Mouse (Mus musculus): ENCODE measurements at regions not wholly inside any gene's neighbourhood (a gene's known extent, or its start where the extent isn't known, plus 50 kb on each side); places are given as distances from the start of the nearest gene placed in this dataset.

GRCm38 (mm10) chr11:25321494-25321893, 889.1 kb downstream of the 5730522E02Rik start:
- H3K4me1 ChIP-seq (ENCODE audit: control insufficient read depth, insufficient read depth, low read length) = no peaks in the 10 kb centered on the region
- 74% methylated on average over 4 of the region's 4 CpGs for WGBS
- H3K4me3 ChIP-seq (replicated peaks; ENCODE audit: control insufficient read depth, low read depth, low read length) = no peak overlapping the region
- no peak overlapping the region for H3K27ac ChIP-seq (ENCODE audit: control insufficient read depth, insufficient read depth, low read depth, low read length, poor library complexity)
- TF ChIP-seq CTCF (IDR thresholded peaks at IDR 0.05; ENCODE audit: control insufficient read depth, insufficient read depth, low read length) = no peak
- TF ChIP-seq POLR2A (IDR thresholded peaks at IDR 0.05; ENCODE audit: borderline replicate concordance, control insufficient read depth, low read depth, low read length) = no peak

DNA sequence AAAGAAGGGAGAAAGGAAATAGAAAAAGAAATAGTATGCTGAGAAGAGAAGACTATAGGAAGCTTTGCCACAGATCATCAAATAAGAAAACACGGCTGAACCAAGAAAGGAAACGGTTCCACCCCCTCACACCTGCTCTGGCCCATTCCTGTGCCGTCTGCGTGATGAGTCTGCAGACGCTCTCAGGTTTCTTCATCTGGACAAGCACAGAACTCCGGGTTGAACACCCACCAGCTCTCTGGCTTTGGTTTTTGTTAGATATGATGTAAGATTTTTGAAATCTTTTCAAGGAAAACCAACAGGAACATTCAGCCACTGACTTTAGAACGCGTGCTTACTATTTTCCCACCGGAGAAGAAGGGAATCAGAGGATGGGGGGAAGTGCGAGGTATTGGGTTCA, 895.9 kb downstream of the 5730522E02Rik start:
- Histone ChIP-seq H3K4me1 (ENCODE audit: control insufficient read depth, insufficient read depth, low read length) (no peaks in the 10 kb centered on the region), H3K27ac (ENCODE audit: control insufficient read depth, insufficient read depth, low read depth, low read length, poor library complexity) (no peak overlapping the region), H3K4me3 (replicated peaks; ENCODE audit: control insufficient read depth, low read depth, low read length) (no peak overlapping the region)
- no peak for TF ChIP-seq CTCF (IDR thresholded peaks at IDR 0.05; ENCODE audit: control insufficient read depth, insufficient read depth, low read length)
- TF ChIP-seq POLR2A (IDR thresholded peaks at IDR 0.05; ENCODE audit: borderline replicate concordance, control insufficient read depth, low read depth, low read length) = no peak
- 80% methylated on average over 10 of the region's 10 CpGs for WGBS

GRCm38 (mm10) chr11:25313879-25314278, 896.7 kb downstream of the 5730522E02Rik start:
- WGBS = 76% methylated on average over 8 of the region's 8 CpGs
- Histone ChIP-seq H3K4me3 (replicated peaks; ENCODE audit: control insufficient read depth, low read depth, low read length) (no peak overlapping the region), H3K27ac (ENCODE audit: control insufficient read depth, insufficient read depth, low read depth, low read length, poor library complexity) (no peak overlapping the region), H3K4me1 (ENCODE audit: control insufficient read depth, insufficient read depth, low read length) (no peaks in the 10 kb centered on the region)
- no peak for TF ChIP-seq CTCF (IDR thresholded peaks at IDR 0.05; ENCODE audit: control insufficient read depth, insufficient read depth, low read length)
- TF ChIP-seq POLR2A (IDR thresholded peaks at IDR 0.05; ENCODE audit: borderline replicate concordance, control insufficient read depth, low read depth, low read length) = no peak

DNA sequence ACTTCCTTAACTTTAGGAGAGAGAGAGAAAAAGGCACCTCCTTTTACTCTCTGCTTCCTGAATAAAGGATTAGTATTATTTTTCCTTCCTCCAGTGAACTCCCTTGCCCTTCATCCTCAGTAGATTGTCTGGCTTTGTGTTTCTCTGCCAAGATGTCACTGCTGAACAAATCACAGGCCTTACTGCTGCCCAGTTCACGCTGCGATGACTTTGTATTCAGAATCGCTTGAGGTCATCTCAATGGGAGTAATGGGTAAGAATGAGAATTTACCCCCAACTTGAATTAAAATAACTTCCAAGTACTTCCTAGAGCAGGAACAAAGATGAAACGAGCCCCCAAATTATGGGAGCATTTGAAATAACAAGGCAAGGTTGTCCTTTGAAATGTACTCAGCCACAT, 897.3 kb downstream of the 5730522E02Rik start:
- H3K4me3 ChIP-seq (replicated peaks; ENCODE audit: control insufficient read depth, low read depth, low read length) = no peak overlapping the region
- no peaks in the 10 kb centered on the region for H3K4me1 ChIP-seq (ENCODE audit: control insufficient read depth, insufficient read depth, low read length)
- WGBS = 84% methylated on average over 4 of the region's 4 CpGs
- no peak for TF ChIP-seq POLR2A (IDR thresholded peaks at IDR 0.05; ENCODE audit: borderline replicate concordance, control insufficient read depth, low read depth, low read length)
- TF ChIP-seq CTCF (IDR thresholded peaks at IDR 0.05; ENCODE audit: control insufficient read depth, insufficient read depth, low read length) = no peak
- H3K27ac ChIP-seq (ENCODE audit: control insufficient read depth, insufficient read depth, low read depth, low read length, poor library complexity) = no peak overlapping the region

DNA sequence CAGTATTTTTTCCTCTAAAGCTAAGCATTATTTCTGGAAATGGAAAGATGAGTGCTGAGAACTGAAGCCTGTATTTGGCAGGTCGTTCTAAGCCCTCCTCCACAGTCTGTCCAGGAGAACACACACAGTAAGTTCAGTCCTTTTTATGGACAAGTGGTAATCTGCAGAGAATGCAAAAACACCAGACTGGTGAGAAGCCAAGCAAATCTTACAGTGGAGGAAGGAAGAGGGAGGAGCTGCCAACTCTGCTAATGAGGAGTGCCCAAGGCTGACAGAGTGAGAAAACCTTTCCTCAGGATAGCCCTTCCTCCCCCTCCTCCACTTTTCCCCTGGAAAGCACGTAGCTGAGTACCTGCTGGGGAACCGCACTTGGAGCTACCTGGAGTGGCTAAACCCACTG, 899.8 kb downstream of the 5730522E02Rik start:
- H3K4me1 ChIP-seq (ENCODE audit: control insufficient read depth, insufficient read depth, low read length) = no peaks in the 10 kb centered on the region
- no peak for TF ChIP-seq POLR2A (IDR thresholded peaks at IDR 0.05; ENCODE audit: borderline replicate concordance, control insufficient read depth, low read depth, low read length)
- TF ChIP-seq CTCF (IDR thresholded peaks at IDR 0.05; ENCODE audit: control insufficient read depth, insufficient read depth, low read length) = no peak
- no peak overlapping the region for H3K4me3 ChIP-seq (replicated peaks; ENCODE audit: control insufficient read depth, low read depth, low read length)
- no peak overlapping the region for H3K27ac ChIP-seq (ENCODE audit: control insufficient read depth, insufficient read depth, low read depth, low read length, poor library complexity)
- 49% methylated on average over 3 of the region's 3 CpGs for WGBS

DNA sequence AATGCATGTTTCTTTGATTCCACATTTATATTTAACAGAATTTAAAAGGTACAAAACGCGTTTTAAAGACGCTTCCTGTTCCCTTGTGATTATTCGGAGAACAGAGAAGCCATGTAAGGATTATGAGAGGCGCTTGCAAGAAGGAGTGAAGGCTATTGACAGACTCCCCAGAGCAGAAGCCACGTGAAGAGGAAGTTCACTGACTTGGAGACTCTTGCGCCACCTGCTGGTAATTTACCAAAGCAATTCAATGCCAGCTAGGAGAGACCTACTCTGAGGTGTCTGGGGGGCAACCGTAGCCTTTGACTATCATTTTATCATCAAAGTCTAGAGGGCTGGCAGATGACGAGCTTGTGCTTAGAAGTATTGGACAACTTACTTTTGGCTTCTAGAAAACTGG, 909.4 kb downstream of the 5730522E02Rik start:
- no peak overlapping the region for H3K4me3 ChIP-seq (replicated peaks; ENCODE audit: control insufficient read depth, low read depth, low read length)
- H3K4me1 ChIP-seq (ENCODE audit: control insufficient read depth, insufficient read depth, low read length) = no peaks in the 10 kb centered on the region
- TF ChIP-seq CTCF (IDR thresholded peaks at IDR 0.05; ENCODE audit: control insufficient read depth, insufficient read depth, low read length) (peak; percentile 60; the same call in 1 of the 2 replicates), POLR2A (IDR thresholded peaks at IDR 0.05; ENCODE audit: borderline replicate concordance, control insufficient read depth, low read depth, low read length) (no peak)
- H3K27ac ChIP-seq (ENCODE audit: control insufficient read depth, insufficient read depth, low read depth, low read length, poor library complexity) = no peak overlapping the region
- 4% methylated on average over 9 of the region's 9 CpGs for WGBS

- 6% methylated on average over 13 of the region's 13 CpGs for WGBS
- Histone ChIP-seq H3K4me3 (replicated peaks; ENCODE audit: control insufficient read depth, low read depth, low read length) (no peak overlapping the region), H3K4me1 (ENCODE audit: control insufficient read depth, insufficient read depth, low read length) (no peaks in the 10 kb centered on the region), H3K27ac (ENCODE audit: control insufficient read depth, insufficient read depth, low read depth, low read length, poor library complexity) (no peak overlapping the region)
- TF ChIP-seq CTCF (IDR thresholded peaks at IDR 0.05; ENCODE audit: control insufficient read depth, insufficient read depth, low read length) = no peak
- no peak for TF ChIP-seq POLR2A (IDR thresholded peaks at IDR 0.05; ENCODE audit: borderline replicate concordance, control insufficient read depth, low read depth, low read length)
These were observed 922.2 kb downstream of the 5730522E02Rik start for GRCm38 (mm10) chr11:25288346-25288745.

DNA sequence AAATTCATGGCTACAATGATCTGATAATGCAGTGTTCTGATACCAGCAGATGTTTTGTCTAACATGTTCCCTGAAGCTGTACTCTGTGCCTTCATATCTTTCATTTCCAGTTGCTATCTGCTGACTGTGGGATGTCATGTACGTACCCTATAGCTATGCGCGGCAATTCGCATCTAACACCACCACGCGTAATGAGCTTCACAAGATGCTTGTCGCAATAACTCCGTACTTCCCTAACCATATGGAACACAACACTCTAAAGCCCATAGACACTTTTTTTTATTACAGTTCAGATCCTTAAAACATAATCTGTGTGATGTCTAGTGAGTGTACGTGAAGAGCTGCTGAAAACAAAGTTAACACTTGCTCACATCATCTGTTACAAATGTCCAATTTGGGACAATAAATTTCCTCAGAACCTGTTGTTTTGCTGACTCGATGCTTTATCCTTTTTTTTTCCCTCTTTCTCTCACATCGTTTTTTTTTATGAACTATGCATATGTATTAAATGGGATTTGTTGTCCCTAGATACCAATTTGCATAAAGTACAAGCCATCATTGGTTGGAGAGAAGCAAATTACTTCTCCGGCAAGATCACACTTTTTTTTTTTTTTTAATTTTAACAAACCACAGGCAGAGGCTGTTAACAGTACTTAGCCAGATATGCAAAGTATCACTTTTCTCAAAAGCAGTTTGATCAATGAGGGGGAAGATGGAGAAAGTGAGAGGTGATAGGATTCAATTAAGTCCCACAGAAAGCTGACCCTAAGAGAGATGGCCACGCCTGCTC, 922.9 kb downstream of the 5730522E02Rik start:
- Histone ChIP-seq H3K27ac (ENCODE audit: control insufficient read depth, insufficient read depth, low read depth, low read length, poor library complexity) (no peak overlapping the region), H3K4me3 (replicated peaks; ENCODE audit: control insufficient read depth, low read depth, low read length) (no peak overlapping the region), H3K4me1 (ENCODE audit: control insufficient read depth, insufficient read depth, low read length) (no peaks in the 10 kb centered on the region)
- WGBS = 63% methylated on average over 13 of the region's 13 CpGs
- TF ChIP-seq CTCF (IDR thresholded peaks at IDR 0.05; ENCODE audit: control insufficient read depth, insufficient read depth, low read length) = no peak
